Mouse (Mus musculus): ENCODE data around the gene Lonp1. TPM values are rescaled to one million over a fixed set of nuclear protein-coding genes. Genes with fewer than 3 reads are reported as not detected.
"Not testable (repeated sequence)": the region's sequence is repeated elsewhere in the genome, so short reads cannot be mapped to it uniquely, and the experiment has no call there.

Gene Lonp1
- 10 to 100 TPM; 60.6 to 62.6 TPM for total RNA-seq (2021)
- long read RNA-seq, experiment 1, transcript Lonp1-201 (18 exons, 2,951 nt), result major isoform, 30 of 109 reads
- long read RNA-seq, experiment 1, partial matches to known transcripts, result 18 of 109 reads
- long read RNA-seq, experiment 1, other reads (novel, unspliced or antisense), result 61 of 109 reads
- long read RNA-seq, experiment 2, transcript Lonp1-201 (18 exons, 2,951 nt), result major isoform, 76 of 181 reads
- long read RNA-seq, experiment 2, partial matches to known transcripts, result 102 of 181 reads
- long read RNA-seq, experiment 2, other reads (novel, unspliced or antisense), result 3 of 181 reads

DNA sequence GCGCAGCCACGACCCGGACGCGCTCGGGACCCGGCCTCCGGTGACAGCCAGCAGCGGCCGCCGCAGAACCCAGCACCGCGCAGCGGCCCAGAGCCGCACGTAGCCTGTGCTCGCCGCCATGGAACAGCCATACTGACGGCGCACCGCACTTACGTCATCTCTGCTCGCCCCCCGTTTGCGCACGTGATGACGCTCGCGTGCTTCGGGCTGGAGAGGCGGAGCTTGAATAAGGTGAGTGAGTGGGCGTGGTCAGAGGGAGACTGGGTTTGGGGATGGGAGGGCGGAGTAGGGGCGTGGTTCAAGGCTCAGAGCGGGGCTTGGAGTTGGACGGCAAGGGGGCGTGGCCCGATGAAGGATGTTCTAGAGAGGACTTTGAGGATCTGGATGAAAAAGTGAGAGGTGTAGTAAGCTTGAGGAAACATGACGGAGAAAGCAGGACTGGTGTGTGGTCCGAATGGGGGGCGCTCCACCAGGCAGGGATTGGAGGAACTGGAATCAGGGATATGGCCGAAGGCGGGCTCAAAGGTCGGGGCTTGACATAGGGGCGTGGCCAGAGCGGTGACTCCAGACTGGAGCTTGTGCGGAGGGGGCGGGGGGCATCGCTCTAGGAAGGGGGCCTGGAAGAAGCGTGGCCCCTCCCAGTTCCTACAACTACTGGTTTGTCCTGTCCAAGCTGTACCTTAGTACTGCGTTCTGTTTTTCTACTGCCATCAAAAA, at the start of gene Lonp1:
Gene Lonp1, minus strand, starts transcription at position 134 of the 717 bp plus-strand sequence.
- DNase-seq, result peak; percentile 88 to 89
- intact Hi-C loops (cut with DNase I), result loop anchor here (5.0 to 10.0 kb wide), 2 partner anchors 130 to 368 kb away; partner anchors contain the start of genes Alkbh7, Clpp and Nrtn

DNA sequence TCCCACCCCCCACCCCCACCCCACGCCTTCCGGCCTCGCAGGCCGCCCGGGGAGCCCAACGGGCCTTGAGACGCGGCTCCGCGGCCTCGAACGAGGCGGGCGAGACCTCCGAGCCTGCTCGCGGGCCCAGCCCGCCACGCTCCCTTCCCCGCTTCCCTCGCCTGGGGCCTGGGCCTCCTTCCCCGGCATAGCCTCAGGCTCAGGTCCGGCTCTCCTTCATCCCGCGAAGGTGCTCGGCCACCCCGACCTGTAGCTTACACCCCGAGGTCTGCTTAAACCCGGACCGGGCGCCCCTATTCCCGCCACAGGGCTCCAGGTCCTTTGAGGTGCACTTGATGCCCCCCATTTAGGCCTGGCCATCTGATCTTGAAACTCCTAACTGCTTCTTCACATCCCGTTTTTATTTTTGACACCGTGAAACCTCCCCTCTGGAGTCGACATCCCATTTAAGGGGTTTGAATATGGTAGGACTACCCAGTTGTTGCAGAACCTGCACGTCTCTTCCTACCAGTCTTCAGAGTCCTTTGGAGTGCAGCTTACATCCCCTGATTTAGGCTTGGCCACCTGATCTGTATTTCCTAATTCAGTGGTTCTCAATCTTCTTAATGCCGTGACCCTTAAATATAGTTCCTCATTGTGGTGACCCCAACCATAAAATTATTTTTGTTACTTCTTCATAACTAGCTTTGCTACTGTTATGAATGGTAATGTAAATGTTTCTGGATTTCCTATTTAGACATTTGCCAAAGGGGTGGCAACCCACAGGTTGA, 47.1 kb upstream of the Lonp1 start:
- DNase-seq, result no peak
- intact Hi-C loops (cut with DNase I), result no loop called here

DNA sequence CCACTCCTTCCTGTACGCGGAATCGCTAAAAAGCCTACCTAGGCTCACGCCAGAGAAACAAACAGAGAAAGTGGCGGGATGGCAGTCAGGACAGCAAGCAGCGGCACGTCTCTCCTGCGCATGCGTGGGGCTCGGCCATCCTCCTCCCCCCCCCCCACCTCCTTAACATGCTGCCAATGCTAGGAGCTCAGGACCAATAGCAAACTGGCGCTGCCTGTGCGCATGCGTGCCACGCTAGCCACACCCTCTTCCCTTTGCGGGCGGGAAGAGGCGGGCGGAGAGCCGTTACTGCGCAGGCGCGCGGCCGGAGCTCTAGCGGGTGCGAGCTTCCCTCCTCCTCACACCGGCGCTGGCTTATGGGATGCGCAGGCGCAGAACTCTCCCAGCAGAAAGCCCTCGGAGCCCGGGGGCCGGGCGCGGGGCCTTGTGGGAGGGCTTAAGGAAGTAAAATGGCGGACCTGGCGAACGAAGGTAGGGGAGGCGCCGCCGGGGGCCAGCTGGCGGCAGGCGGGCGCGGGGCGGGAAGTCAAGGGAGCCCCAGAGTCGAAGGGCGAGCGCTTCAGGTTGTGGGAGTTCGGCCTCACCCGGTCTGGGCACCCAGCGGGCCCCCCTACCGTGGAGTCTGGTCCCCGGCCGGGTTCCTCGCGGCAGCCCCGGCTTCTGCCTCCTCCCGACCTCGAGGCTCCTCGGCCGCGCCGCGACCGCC, 46.4 kb upstream of the Lonp1 start, which contains the start of gene Ranbp3:
Gene Ranbp3, plus strand, starts transcription at position 354 of the 706 bp plus-strand sequence.
- intact Hi-C loops (cut with DNase I), result no loop called here
- peak; percentile 96 to 99 for DNase-seq

DNA sequence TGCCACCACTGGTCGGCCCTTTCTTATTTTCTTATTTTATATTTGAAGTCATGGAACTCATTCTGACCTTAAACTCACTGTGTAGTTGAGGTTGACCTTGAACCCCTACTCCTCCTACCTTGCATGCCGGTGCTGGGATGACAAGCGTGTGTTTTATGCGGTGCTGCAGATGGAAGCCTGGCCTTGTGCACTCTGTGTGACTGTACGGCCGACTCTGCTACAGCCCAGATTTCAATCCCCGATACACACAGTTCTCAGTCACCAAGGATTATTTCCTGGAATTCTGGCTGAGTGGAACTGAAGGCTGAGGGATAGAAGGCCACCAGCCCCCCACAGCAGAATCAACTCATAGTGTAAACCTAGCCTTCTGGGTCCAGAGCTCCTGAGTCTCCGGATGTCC, 43.1 kb upstream of the Lonp1 start:
- intact Hi-C loops (cut with DNase I), result loop anchor here (5.0 to 10.0 kb wide), 2 partner anchors 57 to 315 kb away; partner anchors contain the start of gene Rpl36
- no peak for DNase-seq

DNA sequence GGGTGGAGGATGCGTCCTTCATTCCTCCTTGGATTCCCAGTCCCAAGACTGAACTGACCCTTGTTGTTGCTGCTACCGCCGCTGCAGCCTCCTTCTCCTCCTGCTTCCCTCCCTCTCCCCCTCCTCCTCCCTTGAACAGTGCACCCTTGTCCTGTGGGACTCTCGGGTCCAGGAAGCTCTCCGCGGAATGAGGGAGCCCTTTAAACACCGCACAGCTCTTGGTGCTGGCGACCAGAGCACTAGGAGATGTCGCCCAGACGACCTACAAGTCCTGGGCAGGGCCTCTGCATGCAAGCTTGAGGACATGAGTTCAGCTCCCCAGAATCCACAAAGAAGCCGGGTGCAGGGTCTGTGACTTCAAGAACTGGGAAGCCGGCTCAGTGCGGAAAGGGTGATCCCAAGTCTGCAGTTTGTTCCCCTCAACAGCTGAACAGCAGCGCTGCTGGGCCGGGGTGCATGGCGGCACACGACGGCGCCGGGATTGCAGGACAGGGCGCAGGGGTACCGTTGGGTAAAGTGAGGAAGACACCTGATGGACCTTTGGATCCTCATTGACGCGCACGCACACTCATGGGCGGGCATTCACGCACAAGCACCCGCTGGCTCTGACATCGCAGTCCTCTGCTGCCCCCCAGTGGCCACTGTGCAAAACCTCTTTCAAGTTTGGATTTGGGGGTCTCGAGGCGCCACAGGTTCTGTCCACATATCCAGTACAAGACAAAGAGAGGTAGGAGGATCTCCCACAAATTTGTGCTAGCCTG, 41.9 kb upstream of the Lonp1 start:
- DNase-seq, result peak; percentile 68 to 74

DNA sequence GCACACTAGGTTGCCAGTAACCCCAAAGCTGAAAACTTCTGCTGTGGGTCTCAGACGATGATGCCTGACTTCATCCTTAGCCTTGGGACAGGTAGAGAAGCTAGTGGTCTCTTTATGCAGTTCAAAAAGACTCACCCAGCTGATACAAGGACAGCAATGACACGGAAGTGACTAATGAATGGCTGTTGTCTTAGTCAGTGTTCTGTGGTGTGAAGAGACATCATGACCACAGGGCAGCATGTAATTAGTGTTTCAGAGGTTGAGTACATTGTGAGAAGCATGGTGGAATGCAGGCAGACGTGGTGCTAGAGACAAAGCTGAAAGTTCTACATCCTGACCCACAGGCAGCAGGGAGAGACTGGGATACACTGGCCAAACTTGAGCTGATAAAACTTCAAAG, 40.9 kb upstream of the Lonp1 start:
- intact Hi-C loops (cut with DNase I), result loop anchor here (5.0 to 10.0 kb wide), 2 partner anchors 55 to 313 kb away; partner anchors contain the start of gene Rpl36
- DNase-seq, result no peak

More for the DNA sequence above, 41.9 kb upstream of the Lonp1 start:
- intact Hi-C loops (cut with DNase I), result loop anchor here (5.0 to 10.0 kb wide), 2 partner anchors 56 to 314 kb away; partner anchors contain the start of gene Rpl36

DNA sequence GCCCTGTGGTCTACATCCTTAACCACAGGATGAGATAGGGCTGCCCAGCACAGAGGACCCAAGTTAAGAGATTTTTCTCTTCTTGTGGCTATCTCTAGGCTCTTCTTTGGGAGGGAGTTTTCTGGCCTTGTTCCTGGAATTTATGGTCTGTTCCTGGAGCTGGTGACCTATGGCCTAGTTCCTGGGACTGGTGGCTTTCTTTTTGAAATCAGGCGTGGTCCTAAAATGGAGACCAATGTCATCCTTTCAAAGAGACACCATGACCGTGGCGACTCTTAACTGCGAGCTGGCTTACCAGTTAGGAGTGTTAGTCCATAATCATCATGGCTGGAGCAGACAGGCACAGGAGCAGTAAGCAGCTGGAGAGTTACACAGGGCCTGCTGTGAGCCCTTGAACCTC, 39.7 kb upstream of the Lonp1 start:
- intact Hi-C loops (cut with DNase I), result loop anchor here (5.0 to 10.0 kb wide), 2 partner anchors 54 to 312 kb away; partner anchors contain the start of gene Rpl36
- no peak for DNase-seq

DNA sequence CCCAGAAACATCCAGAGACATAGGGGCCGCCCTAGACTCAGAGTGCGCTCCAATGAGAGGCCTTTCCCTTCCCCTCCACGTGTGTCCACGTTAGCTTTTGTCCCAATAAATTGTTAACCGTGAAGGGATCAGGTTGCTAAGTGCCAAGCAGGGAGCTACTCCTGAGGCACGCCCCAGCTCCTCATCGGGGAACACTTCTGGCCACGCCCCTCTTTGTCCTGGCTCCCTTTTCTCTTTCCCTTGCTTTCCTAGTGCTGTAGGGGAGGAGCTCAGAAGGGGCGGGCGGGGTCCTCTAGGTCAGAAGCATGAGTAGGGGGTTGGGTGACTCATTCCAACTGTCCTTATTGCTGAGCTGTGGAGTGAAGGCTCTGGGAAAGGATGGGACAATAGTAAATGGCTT, 37.6 kb upstream of the Lonp1 start:
- intact Hi-C loops (cut with DNase I), result loop anchor here (10.0 kb wide), 1 partner anchor 310 kb away; no protein-coding TSS in a partner anchor
- no peak for DNase-seq

DNA sequence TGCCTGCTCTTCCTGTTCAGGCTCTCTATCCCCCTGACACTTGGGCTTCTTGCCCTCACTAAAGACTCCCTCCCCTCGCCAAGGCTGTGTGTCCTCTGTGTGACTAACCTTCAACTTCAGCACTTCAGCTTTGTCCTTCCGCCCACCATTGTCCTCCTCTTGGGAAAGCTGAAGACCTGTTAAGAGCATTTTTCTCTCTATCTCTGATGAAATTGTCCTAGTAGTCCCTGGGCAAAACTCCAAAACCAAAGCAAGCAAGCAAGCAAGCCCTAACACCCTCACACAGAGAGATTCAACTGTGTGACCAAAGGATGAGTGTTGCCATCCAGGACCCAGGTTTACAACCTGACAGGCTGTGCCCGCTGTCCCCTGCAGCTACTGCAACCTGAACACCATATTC, 37.0 kb upstream of the Lonp1 start:
- intact Hi-C loops (cut with DNase I), result loop anchor here (10.0 kb wide), 1 partner anchor 309 kb away; no protein-coding TSS in a partner anchor
- DNase-seq, result no peak

DNA sequence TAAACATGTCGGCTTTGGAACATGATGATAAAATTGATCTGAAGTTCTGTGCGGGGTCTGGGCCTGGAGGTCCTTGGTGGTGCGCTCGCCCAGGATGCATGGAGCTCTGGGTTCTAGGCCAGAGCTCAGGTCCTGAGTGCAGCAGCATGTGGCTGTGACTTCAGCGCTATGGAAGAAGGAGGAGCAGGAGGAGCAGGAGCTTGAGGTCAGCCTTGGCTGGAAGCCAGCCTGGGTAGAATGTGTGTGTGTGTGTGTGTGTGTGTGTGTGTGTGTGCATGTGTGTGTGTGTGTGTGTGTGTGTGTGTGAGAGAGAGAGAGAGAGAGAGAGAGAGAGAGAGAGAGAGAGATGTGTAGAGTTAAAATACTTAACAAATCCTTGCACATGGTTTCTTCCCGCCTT, 29.5 kb upstream of the Lonp1 start:
- intact Hi-C loops (cut with DNase I), result no loop called here
- no peak for DNase-seq

DNA sequence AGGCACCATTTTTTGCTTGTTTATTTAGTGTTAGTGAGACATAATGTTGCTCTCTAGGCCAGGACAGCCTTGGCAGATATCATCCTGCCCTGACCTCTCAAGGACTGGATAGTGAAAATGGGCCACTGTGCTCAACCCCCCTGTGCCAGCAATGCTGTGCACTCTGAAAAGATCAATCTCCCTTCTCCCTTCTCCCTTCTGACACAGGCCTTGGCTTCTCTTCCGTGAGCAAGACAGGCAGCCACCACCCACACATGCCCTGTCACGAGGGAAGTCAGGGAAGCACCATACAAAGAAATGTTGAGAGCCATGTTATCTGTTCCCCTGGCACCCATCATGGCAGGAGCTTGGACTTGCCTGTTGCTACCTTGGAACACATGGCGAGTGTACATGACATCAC, 28.6 kb upstream of the Lonp1 start:
- intact Hi-C loops (cut with DNase I), result no loop called here
- no peak for DNase-seq

DNA sequence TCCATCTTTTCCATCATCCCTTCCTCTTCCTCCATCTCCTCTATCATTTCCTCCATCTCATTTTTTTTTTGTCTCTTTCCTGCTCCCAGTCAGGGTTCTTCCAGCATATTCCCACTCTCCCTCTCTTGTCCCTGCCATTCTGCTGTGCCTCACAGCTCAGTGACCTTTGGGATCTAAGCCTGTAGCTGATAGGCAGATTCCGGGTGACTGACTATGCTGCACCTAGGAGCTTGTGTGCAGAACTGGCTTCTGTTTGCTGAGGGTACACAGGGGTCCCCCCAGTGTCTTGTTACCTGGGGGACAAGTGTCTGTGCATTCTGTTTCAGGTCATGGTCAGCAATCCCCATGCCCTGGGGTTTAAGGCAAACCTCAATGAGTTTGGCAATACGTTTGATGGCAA, 28.1 kb upstream of the Lonp1 start:
- intact Hi-C loops (cut with DNase I), result no loop called here
- no peak for DNase-seq

DNA sequence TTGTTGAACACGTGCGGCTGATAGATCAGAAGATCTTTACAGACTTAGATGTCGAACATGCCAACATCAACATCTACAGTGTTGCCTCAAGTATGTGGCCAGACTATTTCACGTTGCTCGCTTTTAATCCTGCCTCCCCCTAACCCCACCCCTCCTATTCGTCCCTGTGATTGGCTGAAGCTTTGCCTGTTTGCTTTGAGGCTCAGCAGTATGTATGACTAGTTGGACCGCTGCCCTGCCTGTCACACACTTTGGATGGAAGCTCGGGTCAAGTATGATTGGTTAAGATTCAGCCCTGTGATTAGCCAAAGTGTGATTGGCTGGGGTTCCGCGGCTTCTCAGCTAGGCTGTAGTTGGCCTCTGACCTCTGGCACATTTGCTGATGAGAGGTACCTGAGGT, 25.1 kb upstream of the Lonp1 start:
- intact Hi-C loops (cut with DNase I), result no loop called here
- DNase-seq, result no peak

DNA sequence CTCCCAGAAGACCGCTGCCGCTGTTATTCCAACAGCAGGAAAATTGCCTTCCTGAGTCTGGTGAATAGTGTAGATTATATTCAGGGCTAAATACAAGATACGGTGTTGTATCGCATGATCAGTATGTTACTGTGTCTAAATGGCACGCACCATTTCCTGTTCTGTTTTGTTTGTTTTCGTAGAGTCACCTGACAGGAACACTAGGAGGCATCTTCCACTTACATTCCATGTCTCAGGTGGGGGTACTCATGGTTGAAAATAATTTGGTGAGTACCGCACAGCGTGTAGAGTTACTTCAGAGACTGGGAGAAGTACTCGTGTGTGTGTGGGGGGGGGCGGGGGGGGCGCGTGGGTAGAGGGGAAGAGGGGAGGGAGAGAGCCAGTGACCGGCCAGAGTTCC, 20.9 kb upstream of the Lonp1 start:
- DNase-seq, result no peak
- intact Hi-C loops (cut with DNase I), result no loop called here

DNA sequence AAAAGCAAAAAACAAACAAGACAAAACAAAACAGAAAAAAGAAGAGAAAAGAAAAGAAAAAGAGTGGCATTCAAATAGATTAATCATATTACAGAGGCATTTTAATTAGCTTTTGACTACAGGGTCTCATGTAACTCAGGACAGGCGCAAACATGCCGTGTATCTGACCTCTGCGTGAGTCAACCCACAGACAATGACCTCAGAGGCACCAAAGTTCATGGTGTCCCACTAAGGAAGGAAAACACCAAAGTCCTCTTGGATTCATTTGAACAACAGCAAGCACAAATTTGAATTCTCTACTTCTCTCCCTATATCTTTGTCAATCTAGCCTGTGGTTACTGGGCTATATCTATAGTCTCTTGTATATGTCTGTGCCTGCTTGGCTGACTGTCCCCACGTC, 16.6 kb upstream of the Lonp1 start:
- intact Hi-C loops (cut with DNase I), result no loop called here

DNA sequence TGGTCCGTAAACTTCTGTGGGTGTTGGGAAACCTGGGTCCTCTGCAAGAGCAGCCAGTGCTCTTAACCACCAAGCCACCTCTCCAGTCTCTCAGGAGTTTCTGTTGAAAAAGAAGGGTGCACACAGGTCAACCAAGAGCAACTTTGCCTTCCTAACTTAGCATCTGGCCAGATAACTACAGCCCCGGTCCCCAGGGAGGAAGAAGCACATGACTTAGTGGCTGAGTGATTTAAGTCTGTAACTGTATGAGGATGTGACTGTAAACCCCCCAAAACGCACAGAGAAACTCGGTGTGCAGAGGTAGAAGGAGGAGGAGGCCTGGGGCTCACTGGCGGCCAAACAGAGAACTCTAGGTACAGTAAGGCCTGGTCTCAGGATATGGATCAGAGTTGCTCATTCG, 7.3 kb upstream of the Lonp1 start:
- intact Hi-C loops (cut with DNase I), result no loop called here
- DNase-seq, result no peak

More for the DNA sequence above, 16.6 kb upstream of the Lonp1 start:
- no peak for DNase-seq

DNA sequence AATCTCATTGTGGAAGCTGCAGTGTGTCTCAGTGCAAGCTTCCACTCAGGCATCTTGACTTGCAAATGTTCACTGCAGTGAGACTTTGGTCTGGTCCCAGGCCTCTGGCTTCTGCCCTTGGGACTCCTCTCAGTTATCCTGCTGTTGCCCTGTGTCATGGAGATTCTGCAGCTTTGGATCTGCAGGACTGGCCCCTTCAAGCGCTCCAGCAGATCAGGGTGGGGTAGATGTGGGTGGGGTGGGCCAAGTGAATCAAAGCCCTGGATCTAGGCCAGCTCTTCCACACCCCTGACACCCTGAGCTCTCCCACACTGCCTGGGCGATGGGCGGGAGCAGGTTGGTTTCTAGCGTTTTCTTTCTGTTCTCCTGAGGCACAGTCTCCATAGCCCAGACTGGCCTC, 5.1 kb upstream of the Lonp1 start:
- intact Hi-C loops (cut with DNase I), result no loop called here
- no peak for DNase-seq

DNA sequence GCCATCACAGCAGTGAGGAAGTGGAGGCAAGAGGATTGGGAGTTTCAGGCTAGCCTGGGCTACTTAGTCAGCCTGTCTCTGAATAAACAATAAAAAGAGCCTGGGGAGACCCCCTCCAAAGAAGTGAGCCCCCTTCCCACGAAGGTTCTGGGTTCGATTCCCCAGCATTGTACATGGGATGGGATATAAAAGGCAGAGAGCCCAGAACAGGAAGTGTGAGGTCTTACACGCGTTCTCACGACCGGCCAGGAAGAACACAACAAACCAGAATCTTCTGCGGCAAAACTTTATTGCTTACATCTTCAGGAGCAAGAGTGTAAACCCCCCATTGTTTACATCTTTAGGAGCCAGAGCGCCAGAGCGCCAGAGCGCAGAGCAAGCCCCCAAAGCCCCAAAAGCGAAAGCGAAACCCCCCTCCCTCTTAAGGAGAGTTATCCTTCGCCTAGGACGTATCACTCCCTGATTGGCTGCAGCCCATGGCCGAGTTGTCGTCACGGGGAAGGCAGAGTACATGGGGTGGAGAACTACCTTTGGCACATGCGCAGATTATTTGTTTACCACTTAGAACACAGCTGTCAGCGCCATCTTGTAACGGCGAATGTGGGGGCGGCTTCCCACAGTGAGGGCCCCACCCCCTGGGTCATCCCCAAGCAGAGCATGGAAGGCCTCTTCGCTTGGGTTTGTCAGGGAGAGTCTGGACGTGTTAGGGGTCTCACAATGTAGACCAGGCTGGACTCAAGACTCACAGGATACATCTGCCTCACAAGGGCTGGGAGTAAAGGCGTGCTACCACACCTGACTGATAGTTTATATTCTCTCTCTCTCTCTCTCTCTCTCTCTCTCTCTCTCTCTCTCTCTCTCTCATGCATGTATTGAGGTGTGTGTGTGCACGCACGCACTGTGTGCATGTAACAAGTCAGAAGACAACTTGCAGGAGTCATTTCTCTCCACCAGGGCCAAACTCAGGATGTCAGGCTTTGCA, 3.4 kb upstream of the Lonp1 start:
- DNase-seq, result not testable (repeated sequence)
- intact Hi-C loops (cut with DNase I), result loop anchor here (5.0 to 10.0 kb wide), 2 partner anchors 127 to 365 kb away; partner anchors contain the start of genes Alkbh7, Clpp and Nrtn
